Mouse (Mus musculus): ENCODE data around the gene Tbx19.

Gene Tbx19

GRCm38 (mm10) chr1:165160723-165161405 is at the start of gene Tbx19:
Tbx19 (minus strand) TSS chr1:165160773.
- DNase-seq (ENCODE audit: low spot score): no peak

GRCm38 (mm10) chr1:165205591-165205990 is 45.0 kb upstream of the Tbx19 start:
- DNase-seq (ENCODE audit: low spot score): no peak

DNA sequence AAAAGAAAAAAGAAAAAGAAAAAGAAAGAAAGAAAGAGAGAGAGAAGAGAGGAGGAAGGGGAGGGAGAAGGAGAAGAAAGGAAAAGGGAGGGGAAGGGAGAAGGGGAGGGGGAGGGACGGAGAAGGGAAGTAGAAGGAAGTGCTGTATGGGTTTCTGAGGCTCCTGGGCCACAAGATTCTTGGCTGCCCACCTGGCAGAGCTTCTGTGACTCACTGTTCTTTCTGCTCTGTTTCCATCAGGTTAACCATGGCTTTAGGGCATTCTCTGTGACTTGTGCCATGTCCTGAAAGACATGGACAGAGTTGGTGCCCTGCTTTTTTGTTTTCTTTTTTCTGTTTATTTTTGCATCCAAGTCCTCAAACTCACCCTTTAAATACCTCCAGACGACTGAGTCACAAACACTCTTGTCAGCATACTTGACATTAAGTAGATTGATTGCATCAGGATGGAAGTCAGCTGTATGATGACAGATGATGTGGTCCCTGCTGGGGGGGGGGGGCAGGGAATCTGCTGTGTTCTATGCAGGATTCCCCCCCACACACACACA is 43.0 kb upstream of the Tbx19 start:
- no peak for DNase-seq (ENCODE audit: low spot score)

- DNase-seq (ENCODE audit: low spot score): no peak
These were observed 41.0 kb upstream of the Tbx19 start for GRCm38 (mm10) chr1:165201445-165202012.

DNA sequence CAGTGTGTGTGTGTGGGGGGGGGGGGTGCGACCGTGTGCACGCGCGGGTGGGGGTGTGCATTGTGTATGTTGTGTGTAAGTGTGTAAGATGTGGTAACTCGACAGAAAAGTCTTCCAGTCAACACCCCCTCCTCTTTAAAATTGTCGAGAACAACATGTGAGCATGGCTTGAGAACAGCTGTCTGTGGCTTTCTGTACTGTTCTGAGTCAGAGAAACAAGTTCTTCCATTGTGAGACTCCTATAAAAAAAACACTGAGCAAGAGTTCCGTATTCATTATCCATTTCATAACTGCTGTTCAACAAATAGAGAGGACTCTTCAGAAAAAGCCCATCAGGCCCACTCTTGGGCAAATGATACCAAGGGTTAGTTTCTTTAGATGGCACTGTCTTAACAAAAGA is 40.2 kb upstream of the Tbx19 start:
- DNase-seq (ENCODE audit: low spot score): no peak

GRCm38 (mm10) chr1:165199639-165200038 is 39.1 kb upstream of the Tbx19 start:
- no peak for DNase-seq (ENCODE audit: low spot score)

DNA sequence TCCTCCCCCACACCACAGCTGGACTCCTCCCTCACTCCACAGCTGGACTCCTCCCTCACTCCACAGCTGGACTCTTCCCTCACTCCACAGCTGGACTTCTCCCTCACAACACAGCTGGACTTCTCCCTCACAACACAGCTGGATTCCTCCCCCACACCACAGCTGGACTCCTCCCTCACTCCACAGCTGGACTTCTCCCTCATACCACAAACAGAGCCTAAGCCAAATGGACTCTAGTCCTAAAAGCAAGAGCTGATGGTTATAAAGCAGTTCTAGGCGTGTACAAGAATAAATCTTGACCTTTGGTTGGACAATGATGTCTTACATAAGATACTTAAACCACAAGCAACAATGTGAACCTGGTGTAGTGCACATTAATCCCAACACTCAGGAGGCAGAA is 38.4 kb upstream of the Tbx19 start:
- DNase-seq (ENCODE audit: low spot score): no peak

GRCm38 (mm10) chr1:165197875-165198274 is 37.3 kb upstream of the Tbx19 start:
- no peak for DNase-seq (ENCODE audit: low spot score)

GRCm38 (mm10) chr1:165195396-165195960 is 34.9 kb upstream of the Tbx19 start:
- DNase-seq (ENCODE audit: low spot score): no peak

DNA sequence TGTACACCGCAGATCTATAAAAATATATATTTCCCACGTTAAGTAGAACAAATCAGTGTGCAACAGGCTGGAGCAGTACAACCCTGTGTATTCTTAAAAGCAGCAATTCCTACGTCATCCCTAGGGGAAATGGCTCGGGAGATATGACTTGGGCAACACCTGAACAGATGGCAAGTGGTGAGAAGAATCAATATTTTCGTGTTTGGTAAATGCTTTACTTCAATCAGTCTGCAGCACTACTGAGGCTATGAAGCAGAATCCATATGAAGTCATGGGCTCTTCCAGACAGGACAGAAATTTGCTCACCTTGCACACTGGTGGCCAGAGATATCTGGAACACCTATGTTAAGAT is 34.1 kb upstream of the Tbx19 start:
- DNase-seq (ENCODE audit: low spot score): no peak

GRCm38 (mm10) chr1:165193880-165194661 is 33.5 kb upstream of the Tbx19 start, which contains the start of gene Sft2d2:
Sft2d2 (minus strand) TSS chr1:165194438.
- peak; percentile 80 for DNase-seq (ENCODE audit: low spot score)

DNA sequence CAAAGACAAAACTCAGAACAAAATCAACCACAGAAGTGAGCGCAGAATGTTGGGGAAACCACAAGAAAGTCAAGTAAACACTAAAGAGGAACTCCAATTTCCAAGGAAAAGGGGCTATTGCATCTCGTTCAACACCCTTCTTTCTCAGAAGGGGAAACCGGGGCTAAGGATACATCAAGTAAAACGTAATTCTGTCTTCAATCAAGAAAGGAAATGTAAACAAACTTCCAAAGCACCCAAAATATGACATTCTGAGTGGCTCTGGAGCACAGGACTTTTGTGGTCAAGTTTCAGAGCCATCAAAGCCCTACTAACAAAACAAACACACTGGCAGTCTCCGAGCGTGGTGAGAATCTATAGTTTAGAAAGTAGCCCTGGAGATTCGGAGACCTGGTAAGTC is 32.9 kb upstream of the Tbx19 start:
- DNase-seq (ENCODE audit: low spot score): no peak

- DNase-seq (ENCODE audit: low spot score): no peak
These were observed 32.2 kb upstream of the Tbx19 start for GRCm38 (mm10) chr1:165192714-165193264.

- DNase-seq (ENCODE audit: low spot score): no peak
These were observed 31.5 kb upstream of the Tbx19 start for GRCm38 (mm10) chr1:165192102-165192501.

DNA sequence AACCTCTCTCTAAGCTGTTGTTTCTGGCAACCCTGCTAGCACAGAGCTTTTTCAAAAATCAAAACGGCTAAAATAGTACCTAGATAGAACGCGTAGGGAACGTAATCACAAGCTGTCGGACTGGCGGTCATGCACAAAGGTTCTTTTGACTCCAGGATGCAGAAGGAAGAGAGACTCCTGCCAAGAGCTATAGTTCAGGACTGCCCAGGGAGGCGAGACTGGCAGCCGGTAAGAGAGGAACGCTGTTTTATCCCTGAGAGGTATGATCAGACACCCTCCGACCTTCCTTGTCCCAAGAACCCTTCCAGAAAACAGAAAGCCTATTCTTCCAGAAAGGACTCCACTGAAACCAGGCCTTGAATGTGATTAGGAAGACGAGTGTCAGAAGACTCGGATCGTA is 31.0 kb upstream of the Tbx19 start:
- no peak for DNase-seq (ENCODE audit: low spot score)

GRCm38 (mm10) chr1:165190571-165191273 is 30.1 kb upstream of the Tbx19 start:
- no peak for DNase-seq (ENCODE audit: low spot score)

DNA sequence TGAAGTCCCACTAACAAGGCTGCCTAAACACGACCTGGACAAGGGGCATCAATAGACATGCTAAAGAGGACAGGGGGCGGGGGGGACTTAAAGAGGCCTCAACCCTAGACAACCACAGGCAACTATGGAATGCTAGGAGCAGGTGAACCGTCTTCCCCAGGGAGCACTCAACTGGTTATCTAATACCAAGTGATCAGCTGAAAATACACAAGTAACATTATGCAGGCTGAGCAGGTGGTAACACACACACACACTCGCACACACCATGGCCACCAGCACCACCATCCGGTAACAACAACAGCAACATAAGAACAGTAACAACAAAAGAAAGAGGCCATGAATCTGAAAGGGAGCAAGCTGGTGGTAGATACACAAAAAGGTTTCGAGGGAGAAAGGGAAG is 29.5 kb upstream of the Tbx19 start:
- no peak for DNase-seq (ENCODE audit: low spot score)

DNA sequence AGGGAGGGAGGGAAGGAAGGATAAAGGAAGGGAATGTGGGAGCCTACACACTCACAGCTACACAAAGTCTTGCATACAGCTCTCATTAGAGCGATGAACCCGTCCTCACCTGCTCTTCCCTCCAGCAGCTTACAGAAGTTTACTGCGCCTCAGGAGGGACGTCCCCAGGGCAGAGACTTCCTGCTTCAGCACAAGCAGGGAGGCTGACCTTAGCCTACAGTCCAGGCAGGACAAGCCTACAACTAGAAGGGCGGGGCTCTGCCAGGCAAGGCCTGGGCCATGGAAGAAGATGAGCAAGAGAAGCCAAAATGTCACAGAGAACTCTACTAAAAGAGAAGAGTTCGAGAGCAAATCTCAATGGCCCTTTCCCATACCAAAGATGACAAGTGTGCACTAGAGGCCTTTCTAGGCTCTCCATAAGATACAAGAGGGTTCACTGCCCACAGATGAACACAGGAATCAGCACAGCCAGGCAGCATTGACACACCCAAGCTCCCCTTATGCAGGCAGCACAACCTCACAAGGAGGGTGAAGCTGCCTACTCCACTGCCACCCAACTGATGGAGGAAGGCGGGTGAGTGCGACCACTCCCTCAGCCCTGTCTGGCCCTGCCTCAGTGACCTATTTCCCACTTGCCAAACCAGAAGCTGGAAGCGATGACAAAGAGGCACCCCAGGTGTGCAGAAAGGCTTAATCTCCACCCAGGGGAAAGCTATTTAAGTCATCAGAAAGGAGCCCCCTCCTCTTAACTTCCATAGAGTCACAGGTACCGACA is 28.4 kb upstream of the Tbx19 start:
- DNase-seq (ENCODE audit: low spot score): no peak

DNA sequence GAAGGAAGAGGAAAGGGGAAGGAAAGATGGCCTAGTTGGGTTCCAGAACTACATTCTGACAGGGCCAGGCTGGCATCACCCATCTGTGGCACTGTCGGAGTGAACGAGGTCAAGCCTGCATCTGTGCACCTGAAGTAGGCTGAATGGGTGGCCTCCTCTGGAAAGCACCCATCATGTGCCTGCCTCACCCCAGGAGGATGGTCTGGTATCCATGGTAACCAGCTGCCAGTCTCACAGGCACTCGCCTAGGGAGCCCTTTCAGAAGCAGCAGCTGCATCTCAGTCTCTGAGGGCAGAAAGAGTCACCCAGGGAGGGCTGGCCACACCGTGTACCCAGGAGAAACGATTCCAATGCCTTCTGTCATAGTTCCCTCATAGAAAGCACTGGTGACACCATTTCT is 26.8 kb upstream of the Tbx19 start:
- peak; percentile 36 for DNase-seq (ENCODE audit: low spot score)

DNA sequence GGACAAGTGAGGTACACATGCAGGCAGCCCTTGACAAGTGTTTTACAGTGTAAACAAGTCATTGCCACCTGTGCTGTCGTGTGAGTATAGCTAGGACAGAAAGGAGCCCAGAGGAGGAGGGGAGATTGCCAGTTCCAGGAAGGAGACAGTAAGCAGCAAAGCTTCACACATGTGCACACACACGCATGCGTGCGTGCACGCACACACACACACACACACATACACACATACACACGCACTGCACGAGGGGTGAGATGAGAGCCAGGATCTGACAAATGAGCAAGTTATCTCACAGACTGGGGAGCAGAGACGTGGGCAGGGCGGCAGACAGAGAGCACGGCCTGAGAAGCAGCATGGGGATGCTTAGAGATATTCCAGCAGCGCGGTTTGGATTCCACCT is 25.9 kb upstream of the Tbx19 start:
- no peak for DNase-seq (ENCODE audit: low spot score)

DNA sequence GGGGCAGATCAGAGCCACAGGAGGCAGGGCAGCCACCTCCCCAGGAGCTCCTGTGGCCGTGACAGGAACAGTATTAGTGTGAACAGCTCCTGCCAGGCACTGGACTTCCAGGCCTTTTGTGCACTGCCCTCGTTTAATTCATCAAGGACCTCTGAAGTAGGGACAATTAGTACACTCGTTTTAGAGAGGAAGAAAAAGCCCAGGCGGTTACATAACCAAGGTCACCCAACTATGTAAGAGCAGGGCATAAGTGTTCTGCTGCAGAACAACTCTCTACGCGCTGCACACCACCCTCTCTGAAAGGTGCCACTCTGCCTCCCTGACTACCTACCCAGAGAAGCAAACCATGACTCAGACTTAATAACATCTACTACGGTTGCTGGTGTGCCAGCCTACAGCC is 24.5 kb upstream of the Tbx19 start:
- no peak for DNase-seq (ENCODE audit: low spot score)
